Mouse (Mus musculus) lung, postnatal 0 days (tissue): ENCODE data around the gene Slc38a2. TPM values are rescaled to one million over a fixed set of nuclear protein-coding genes. Genes with fewer than 3 reads are reported as not detected.

Source experiments
- ATAC-seq: fragments of 200-750 bp; cut with Nextera tagmentation; 2 replicates; pipeline ENCODE4 v1.8.0; 2017; ENCODE audit warnings: moderate library complexity
- DNase-seq: peaks from one replicate; pipeline ENCODE4 v3.0.0-alpha.2; 2016; ENCODE audit warnings: low spot score
- H3K27ac ChIP-seq: fragments of 300-500 bp; sonication (generic); 2 replicates; pipeline ENCODE4 v1.5.1; 2014; ENCODE audit warnings: antibody characterized with exemption, mild to moderate bottlenecking, low read length, mixed read lengths
- H3K27me3 ChIP-seq: fragments of 300-500 bp; sonication (generic); replicated peaks from 2 replicates; pipeline ENCODE4 v1.6.1; 2014; ENCODE audit warnings: low read length, mixed read lengths; ENCODE audit not compliant: insufficient read depth
- H3K36me3 ChIP-seq: fragments of 300-500 bp; sonication (generic); 2 replicates; pipeline ENCODE4 v1.6.1; 2014; ENCODE audit warnings: low read length, mixed read lengths; ENCODE audit not compliant: insufficient read depth
- H3K4me1 ChIP-seq: fragments of 300-500 bp; sonication (generic); 2 replicates; pipeline ENCODE4 v1.6.1; 2014; ENCODE audit warnings: antibody characterized with exemption, low read depth, low read length, mixed read lengths; ENCODE audit not compliant: insufficient read depth
- H3K4me2 ChIP-seq: fragments of 300-500 bp; sonication (generic); replicated peaks from 2 replicates; pipeline ENCODE4 v1.6.1; 2014; ENCODE audit warnings: low read depth, mild to moderate bottlenecking, low read length, moderate library complexity, mixed read lengths
- H3K4me3 ChIP-seq: fragments of 300-500 bp; sonication (generic); 2 replicates; pipeline ENCODE4 v1.5.1; 2014; ENCODE audit warnings: low read depth, low read length
- H3K9ac ChIP-seq: fragments of 300-500 bp; sonication (generic); replicated peaks from 2 replicates; pipeline ENCODE4 v1.6.1; 2014; ENCODE audit warnings: low read depth, mild to moderate bottlenecking
- H3K9me3 ChIP-seq: fragments of 300-500 bp; sonication (generic); 2 replicates; pipeline ENCODE4 v1.6.1; 2016; ENCODE audit warnings: low read length, mixed read lengths
- CTCF ChIP-seq: IDR thresholded peaks from 2 replicates; pipeline ENCODE4 v1.5.1; 2016; ENCODE audit warnings: antibody characterized with exemption, mild to moderate bottlenecking
- EP300 ChIP-seq: IDR thresholded peaks from 2 replicates; pipeline ENCODE4 v1.6.1; 2016; ENCODE audit warnings: antibody characterized with exemption, mild to moderate bottlenecking, control low read depth
- WGBS: fragments of 180-500 bp; shearing (Covaris S2); extraction: QIAGEN DNeasy Blood & Tissue Kit; methylation state at CpG from one replicate; pipeline ENCODE4 v1.1.7; 2014; 5-methylcytosine and 5-hydroxymethylcytosine counted together
- polyA plus RNA-seq: library from polyadenylated mRNA; unstranded; fragments of >200 nt; fragmentation: Nextera tagmentation; extraction: Ambion mirVana; gene quantifications from 2 replicates; pipeline ENCODE4 v1.2.1, GENCODE M21; 2015

Slc38a2 gene
- polyA plus RNA-seq, 1 experiment from 2014 or later = 66.6 TPM

GRCm38 (mm10) chr15:96735562-96736160 lies 36.1 kb upstream of the Slc38a2 start:
- no peak overlapping the region for H3K4me3 ChIP-seq
- no peak overlapping the region for H3K9ac ChIP-seq
- peak; percentile 50 for TF ChIP-seq EP300
- peak; percentile 24; the same call in 1 of the 2 replicates for TF ChIP-seq CTCF
- H3K4me2 ChIP-seq = no peak overlapping the region
- no peaks in the 10 kb centered on the region for H3K4me1 ChIP-seq
- H3K9me3 ChIP-seq = no peaks in the 10 kb centered on the region
- no peak overlapping the region for H3K27ac ChIP-seq
- H3K36me3 ChIP-seq = no peaks in the 10 kb centered on the region
- peak; percentile 53 for DNase-seq
- WGBS = 59% methylated on average over 15 of the region's 15 CpGs
- ATAC-seq = peak; percentile 53
- H3K27me3 ChIP-seq = no peaks in the 10 kb centered on the region

- peak; percentile 82 for ATAC-seq
- no peak overlapping the region for H3K4me2 ChIP-seq
- 52% methylated on average over 7 of the region's 7 CpGs for WGBS
- H3K9me3 ChIP-seq = no peaks in the 10 kb centered on the region
- no peaks in the 10 kb centered on the region for H3K27me3 ChIP-seq
- peak; percentile 71 for DNase-seq
- no peak overlapping the region for H3K27ac ChIP-seq
- no peaks in the 10 kb centered on the region for H3K4me1 ChIP-seq
- no peaks in the 10 kb centered on the region for H3K36me3 ChIP-seq
- no peak overlapping the region for H3K4me3 ChIP-seq
- TF ChIP-seq EP300 (peak; percentile 68; the same call in 1 of the 2 replicates), CTCF (no peak)
- H3K9ac ChIP-seq = no peak overlapping the region
Observed at GRCm38 (mm10) chr15:96734423-96734822, 34.9 kb upstream of the Slc38a2 start.

DNA sequence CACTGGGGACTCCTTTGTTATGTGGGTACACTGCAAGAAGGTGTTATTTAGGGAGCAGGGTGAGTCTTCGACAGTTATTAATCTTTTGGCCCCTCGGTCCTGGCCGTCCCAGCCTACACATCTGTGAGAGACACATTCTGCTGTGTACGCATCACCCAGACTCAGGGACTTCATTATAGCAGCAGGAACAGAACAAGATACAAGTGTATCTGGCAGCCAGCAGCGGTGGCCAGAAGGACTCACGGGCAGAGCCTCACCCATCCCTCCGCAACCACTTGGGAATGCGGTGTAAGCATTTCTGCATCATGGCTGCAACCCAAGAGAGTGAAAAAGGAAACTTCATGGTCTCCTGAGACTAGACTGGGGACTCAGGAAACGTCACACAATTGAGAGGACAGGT lies 30.9 kb upstream of the Slc38a2 start:
- WGBS = 84% methylated on average over 9 of the region's 9 CpGs
- H3K4me3 ChIP-seq = no peak overlapping the region
- DNase-seq (no peak), ATAC-seq (no peak)
- H3K36me3 ChIP-seq = no peaks in the 10 kb centered on the region
- H3K4me1 ChIP-seq = no peaks in the 10 kb centered on the region
- no peak overlapping the region for H3K4me2 ChIP-seq
- no peaks in the 10 kb centered on the region for H3K9me3 ChIP-seq
- no peaks in the 10 kb centered on the region for H3K27me3 ChIP-seq
- TF ChIP-seq CTCF = no peak
- TF ChIP-seq EP300 = no peak
- H3K9ac ChIP-seq = no peak overlapping the region
- no peak overlapping the region for H3K27ac ChIP-seq

- ATAC-seq (no peak), DNase-seq (no peak)
- TF ChIP-seq CTCF = no peak
- no peak for TF ChIP-seq EP300
- H3K9ac ChIP-seq = no peak overlapping the region
- H3K9me3 ChIP-seq = no peaks in the 10 kb centered on the region
- no peak overlapping the region for H3K27ac ChIP-seq
- H3K4me1 ChIP-seq = no peaks in the 10 kb centered on the region
- H3K4me2 ChIP-seq = no peak overlapping the region
- no peak overlapping the region for H3K4me3 ChIP-seq
- no peaks in the 10 kb centered on the region for H3K36me3 ChIP-seq
- 80% methylated on average over 9 of the region's 9 CpGs for WGBS
- H3K27me3 ChIP-seq = no peaks in the 10 kb centered on the region
Observed at GRCm38 (mm10) chr15:96729785-96730184, 30.3 kb upstream of the Slc38a2 start.

GRCm38 (mm10) chr15:96728993-96729392 lies 29.5 kb upstream of the Slc38a2 start:
- Histone ChIP-seq H3K9ac (no peak overlapping the region), H3K4me2 (no peak overlapping the region), H3K27me3 (no peaks in the 10 kb centered on the region), H3K9me3 (no peaks in the 10 kb centered on the region), H3K27ac (no peak overlapping the region), H3K4me1 (no peaks in the 10 kb centered on the region), H3K36me3 (no peaks in the 10 kb centered on the region), H3K4me3 (no peak overlapping the region)
- 19% methylated on average over 10 of the region's 10 CpGs for WGBS
- ATAC-seq = no peak
- TF ChIP-seq EP300 (no peak), CTCF (no peak)
- DNase-seq = peak; percentile 31

DNA sequence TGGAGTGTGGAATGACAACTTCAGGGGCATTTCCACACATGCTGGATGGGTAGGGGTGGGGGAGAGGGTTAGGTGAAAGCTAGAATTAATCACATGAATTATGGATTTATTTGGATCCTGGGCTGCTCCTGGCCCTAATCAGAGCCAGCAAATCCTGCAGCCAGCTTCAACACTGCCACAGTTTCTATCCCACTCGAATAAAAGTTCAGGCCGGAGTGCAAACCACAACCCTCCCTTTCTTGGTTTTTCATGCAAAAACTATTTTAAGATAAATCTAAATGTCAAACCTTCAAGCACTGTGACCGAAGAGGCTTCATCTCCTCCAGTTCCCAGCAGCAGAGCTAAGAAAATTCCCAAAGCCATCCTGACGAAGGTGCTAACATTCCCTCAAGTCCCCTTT lies 28.8 kb upstream of the Slc38a2 start:
- no peak overlapping the region for H3K4me3 ChIP-seq
- no peak for TF ChIP-seq CTCF
- no peak for TF ChIP-seq EP300

GRCm38 (mm10) chr15:96724506-96724905 lies 25.0 kb upstream of the Slc38a2 start:
- DNase-seq = no peak
- TF ChIP-seq EP300 (no peak), CTCF (no peak)
- no peak overlapping the region for H3K9ac ChIP-seq
- H3K36me3 ChIP-seq = no peaks in the 10 kb centered on the region
- no peaks in the 10 kb centered on the region for H3K4me1 ChIP-seq
- H3K4me3 ChIP-seq = no peak overlapping the region
- H3K4me2 ChIP-seq = no peak overlapping the region
- no peak overlapping the region for H3K27ac ChIP-seq
- ATAC-seq = no peak
- H3K9me3 ChIP-seq = no peaks in the 10 kb centered on the region
- H3K27me3 ChIP-seq = no peaks in the 10 kb centered on the region

More for the DNA sequence above, 28.8 kb upstream of the Slc38a2 start:
- ATAC-seq (no peak), DNase-seq (no peak)
- H3K4me1 ChIP-seq = no peaks in the 10 kb centered on the region
- no peaks in the 10 kb centered on the region for H3K9me3 ChIP-seq
- H3K27ac ChIP-seq = no peak overlapping the region
- no peak overlapping the region for H3K4me2 ChIP-seq
- H3K27me3 ChIP-seq = no peaks in the 10 kb centered on the region
- H3K9ac ChIP-seq = no peak overlapping the region
- H3K36me3 ChIP-seq = no peaks in the 10 kb centered on the region
- WGBS = 58% methylated on average over 4 of the region's 4 CpGs
